In the genomic region with DNA sequence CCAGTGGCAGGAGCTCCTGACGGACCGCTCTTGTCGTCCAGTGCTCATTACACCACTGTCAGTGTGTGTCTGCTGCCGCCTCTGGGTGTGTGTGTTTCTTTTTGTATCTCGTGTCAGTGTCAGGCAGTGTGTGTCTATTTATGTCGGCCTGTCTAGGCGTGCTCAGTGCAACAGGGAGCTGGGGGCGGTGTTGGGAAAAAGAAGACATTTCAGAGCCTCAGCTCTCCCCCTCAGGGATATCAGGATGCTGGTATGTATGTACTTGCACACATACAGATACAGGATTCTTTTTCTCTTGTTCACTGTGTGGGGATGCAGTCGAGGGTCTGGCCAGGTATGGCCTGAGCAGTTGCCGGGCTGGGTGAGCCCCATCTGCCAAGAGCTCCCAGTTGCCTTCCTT, we compare ENCODE assay signal across 14 mouse cellular contexts. TPM values are rescaled to one million over a fixed set of nuclear protein-coding genes. Genes with fewer than 3 reads are reported as not detected.
DNase-seq lines count a peak whose midpoint lies in the region; ATAC-seq and TF ChIP-seq lines count a peak whose summit lies in the region.
"Had no signal": no experiment of that assay in that cellular context is flagged by ENCODE, and none has a peak within 500 bp of the region (broad histone marks: within the 10 kb centered on the region; RNA-seq: fewer than 3 reads in every experiment).

No protein-coding gene starts in this region.

- TF ChIP-seq POLR2A in brain, embryonic 14.5 days (IDR thresholded peaks at IDR 0.05; ENCODE audit: borderline replicate concordance, extremely low read depth, insufficient read depth, insufficient read length, poor library complexity, severe bottlenecking) = no peak

- no peak for TF ChIP-seq CTCF in brain, embryonic 14.5 days (IDR thresholded peaks at IDR 0.05; ENCODE audit: borderline replicate concordance, extremely low read depth, insufficient read depth, insufficient read length)

- peaks cover 74% of the 10 kb centered on the region for H3K4me1 ChIP-seq in forebrain, embryonic 14.5 days (ENCODE audit: control insufficient read depth, insufficient read depth, low read length)
- peaks cover 93% of the 10 kb centered on the region for H3K4me1 ChIP-seq in neural tube, embryonic 12.5 days

- H3K9me3 ChIP-seq in forebrain, embryonic 14.5 days (replicated peaks; ENCODE audit: control insufficient read depth, low read length) = no peaks in the 10 kb centered on the region
- no peaks in the 10 kb centered on the region for H3K9me3 ChIP-seq in neural tube, embryonic 12.5 days
- H3K9me3 ChIP-seq: limb, embryonic 15.5 days had no signal

- ATAC-seq in forebrain, embryonic 14.5 days = no peak; the same call in 1 of the 2 replicates
- ATAC-seq in neural tube, embryonic 12.5 days (ENCODE audit: low FRiP score, low read depth) = no peak; the same call in 1 of the 2 replicates

- 15% methylated on average over 10 of the region's 10 CpGs for WGBS in forebrain, embryonic 14.5 days
- 28% methylated on average over 10 of the region's 10 CpGs for WGBS in neural tube, embryonic 12.5 days

- peaks cover 76% of the 10 kb centered on the region for H3K36me3 ChIP-seq in forebrain, embryonic 14.5 days (ENCODE audit: control insufficient read depth, insufficient read depth, low read length)
- peaks cover 47% of the 10 kb centered on the region for H3K36me3 ChIP-seq in neural tube, embryonic 12.5 days
- H3K36me3 ChIP-seq: limb, embryonic 15.5 days had no signal

- peak; percentile 65 for DNase-seq in brain, embryonic 14.5 days (ENCODE audit: low read depth)
- DNase-seq in forebrain, embryonic 14.5 days (ENCODE audit: low spot score) = no peak
- peak; percentile 77 to 83 for DNase-seq in left cerebral cortex, adult 9 months (ENCODE audit: low spot score in 2 of 2)
- DNase-seq in cerebellum, postnatal 4 days (ENCODE audit: low spot score in 2 of 2) = no peak
- no peak for DNase-seq in spleen, postnatal 14 days (ENCODE audit: low spot score in 2 of 2)
- no peak for DNase-seq in adrenal gland, adult 8-10 months
- DNase-seq in lung, postnatal 25 days (ENCODE audit: low spot score) = no peak
- DNase-seq: adrenal gland, postnatal 25 days; cerebellum, adult 2 months; heart, postnatal 4 days; kidney, postnatal 25 days had no signal

- peak overlapping the region; percentile 16; the same call in 1 of the 2 replicates for H3K4me2 ChIP-seq in forebrain, embryonic 14.5 days (ENCODE audit: low read length)
- H3K4me2 ChIP-seq in neural tube, embryonic 12.5 days (replicated peaks) = 0 out of 2 replicates have a peak overlapping the region, but pooled peaks have one; percentile 12
- H3K4me2 ChIP-seq: limb, embryonic 15.5 days had no signal

- no peak overlapping the region for H3K4me3 ChIP-seq in forebrain, embryonic 14.5 days (ENCODE audit: low read depth, low read length)
- no peak overlapping the region for H3K4me3 ChIP-seq in neural tube, embryonic 12.5 days
- H3K4me3 ChIP-seq: limb, embryonic 15.5 days had no signal

- peak overlapping the region; percentile 60 for H3K9ac ChIP-seq in forebrain, embryonic 14.5 days (ENCODE audit: low read length)
- peak overlapping the region; percentile 41 for H3K9ac ChIP-seq in neural tube, embryonic 12.5 days
- H3K9ac ChIP-seq: limb, embryonic 15.5 days had no signal

- peak overlapping the region; percentile 100 for H3K27ac ChIP-seq in forebrain, embryonic 14.5 days (ENCODE audit: low read depth, low read length)
- H3K27ac ChIP-seq in neural tube, embryonic 12.5 days = peak overlapping the region; percentile 99
- H3K27ac ChIP-seq: limb, embryonic 15.5 days; macrophage had no signal

- H3K27me3 ChIP-seq in forebrain, embryonic 14.5 days (replicated peaks; ENCODE audit: control insufficient read depth, insufficient read depth, low read length) = no peaks in the 10 kb centered on the region
- H3K27me3 ChIP-seq in neural tube, embryonic 12.5 days (replicated peaks) = no peaks in the 10 kb centered on the region

RNA-seq across cellular contexts. Expression of gene Polg, which starts 58.8 kb away (rescaled TPM):
- polyA plus RNA-seq in brain, embryonic 14.5 days (2012; rRNA removed) = 44.7 and 55.4 TPM in 2 replicates
- 20.2 and 23.4 TPM in 2 replicates for polyA plus RNA-seq in forebrain, embryonic 14.5 days (2014; fragmentation: Nextera tagmentation; extraction: Ambion mirVana)
- polyA plus RNA-seq in neural tube, embryonic 12.5 days (2016; fragmentation: Nextera tagmentation; extraction: Ambion mirVana) = 45.6 and 48.5 TPM in 2 replicates
- total RNA-seq in adrenal gland, adult 8-10 months (2022) = 10 to 100 TPM; 73.6 to 86.6 (median 84.0) TPM

Comparison
In these comparisons a context has a peak if more than half of its experiments do, and no peak if none do; other contexts are left out.
1. DNase-seq: peak in brain, embryonic 14.5 days (single experiment) and left cerebral cortex, adult 9 months (2 of 2); none in forebrain, embryonic 14.5 days (single experiment), cerebellum, postnatal 4 days (0 of 2), spleen, postnatal 14 days (0 of 2), adrenal gland, adult 8-10 months (single experiment) and lung, postnatal 25 days (single experiment).